Mouse (Mus musculus) thymus, adult 2 months (tissue): ENCODE measurements around the gene Asb5.

Source experiments
- CTCF ChIP-seq: fragments of 200-500 bp; IDR thresholded peaks from 2 replicates; pipeline ENCODE4 v1.5.1; 2012; ENCODE audit warnings: mild to moderate bottlenecking, control low read depth, low read length, moderate library complexity, borderline replicate concordance; ENCODE audit not compliant: control insufficient read depth, poor library complexity, insufficient read depth; ENCODE audit errors: extremely low read depth
- POLR2A ChIP-seq: fragments of 200-500 bp; IDR thresholded peaks from 2 replicates; pipeline ENCODE4 v1.6.1; 2012; ENCODE audit warnings: mild to moderate bottlenecking, low read length, control low read depth, moderate library complexity; ENCODE audit not compliant: control insufficient read depth, poor library complexity, insufficient read depth; ENCODE audit errors: extremely low read depth

DNA sequence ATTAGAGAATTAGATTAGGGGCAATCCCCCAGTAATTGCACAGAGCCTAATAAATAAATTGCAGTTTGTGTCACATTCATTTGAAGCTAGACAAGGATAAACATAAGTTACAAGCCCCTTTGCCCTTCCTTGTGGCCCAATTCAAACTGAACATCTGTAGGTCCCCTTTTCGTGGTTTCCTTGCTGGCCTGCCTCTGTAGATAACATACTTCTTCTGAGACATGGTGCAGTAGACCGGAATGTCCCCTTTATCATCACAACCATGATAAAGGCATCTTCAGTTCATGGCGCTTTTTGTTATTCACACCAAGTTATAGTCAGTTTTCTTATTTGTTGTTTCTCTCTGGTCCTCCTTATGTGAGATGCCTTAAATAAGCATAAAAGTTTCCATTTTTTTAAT lies 17.6 kb upstream of the Asb5 start:
- TF ChIP-seq CTCF (no peak), POLR2A (no peak)
